In genomic region chr7:45896517-45897257, GRCm38 (mm10) we compare ENCODE assay signal across 8 mouse cellular contexts. TPM values are rescaled to one million over a fixed set of nuclear protein-coding genes. Genes with fewer than 3 reads are reported as not detected.
DNase-seq lines count a peak whose midpoint lies in the region; ATAC-seq and TF ChIP-seq lines count a peak whose summit lies in the region.

Gene Syngr4 (minus strand): TSS chr7:45896714.
Gene Tmem143 (plus strand): TSS chr7:45896941.

- ATAC-seq in forebrain, embryonic 12.5 days (ENCODE audit: low FRiP score) = peak; percentile 91
- ATAC-seq in heart, postnatal 0 days (ENCODE audit: insufficient read depth, low read depth) = peak; percentile 93
- peak; percentile 83 for ATAC-seq in liver, embryonic 16.5 days (ENCODE audit: low read depth)
- ATAC-seq in neural tube, embryonic 13.5 days (ENCODE audit: low read depth) = peak; percentile 90

- peak within 1 kb of the TSS; percentile 85 for H3K4me2 ChIP-seq in forebrain, embryonic 12.5 days
- H3K4me2 ChIP-seq in heart, postnatal 0 days (ENCODE audit: low read depth, low read length) = peak within 1 kb of the TSS; percentile 85
- peak within 1 kb of the TSS; percentile 95 for H3K4me2 ChIP-seq in liver, embryonic 16.5 days (ENCODE audit: low read depth, low read length)
- H3K4me2 ChIP-seq in neural tube, embryonic 13.5 days = peak within 1 kb of the TSS; percentile 91

- peaks cover 23% of the 10 kb centered on the region for H3K27me3 ChIP-seq in E14TG2a.4 (ENCODE audit: insufficient read depth, low read length)
- H3K27me3 ChIP-seq in forebrain, embryonic 12.5 days = peaks cover 9% of the 10 kb centered on the region
- no peaks in the 10 kb centered on the region for H3K27me3 ChIP-seq in heart, postnatal 0 days (ENCODE audit: control insufficient read depth, insufficient read depth, low read length)
- no peaks in the 10 kb centered on the region for H3K27me3 ChIP-seq in liver, embryonic 16.5 days (ENCODE audit: control insufficient read depth, insufficient read depth, low read depth, low read length)
- no peaks in the 10 kb centered on the region for H3K27me3 ChIP-seq in neural tube, embryonic 13.5 days
- no peaks in the 10 kb centered on the region for H3K27me3 ChIP-seq in testis, adult 2 months (ENCODE audit: control insufficient read depth, insufficient read depth, low read length)

- DNase-seq in c-Kit-positive CD71-positive TER-119-positive erythroid progenitor cells, embryonic 14.5 days (ENCODE audit: low spot score) = peak; percentile 99
- DNase-seq in heart, postnatal 0 days (ENCODE audit: low spot score) = peak; percentile 99
- peak; percentile 96 to 98 for DNase-seq in kidney, postnatal 4 days

- H3K9ac ChIP-seq in forebrain, embryonic 12.5 days = peak within 1 kb of the TSS; percentile 65
- peak within 1 kb of the TSS; percentile 71 for H3K9ac ChIP-seq in heart, postnatal 0 days (replicated peaks; ENCODE audit: low read depth, low read length)
- peak within 1 kb of the TSS; percentile 72 for H3K9ac ChIP-seq in liver, embryonic 16.5 days (ENCODE audit: low read depth, low read length)
- H3K9ac ChIP-seq in neural tube, embryonic 13.5 days = peak within 1 kb of the TSS; percentile 78

- peak within 1 kb of the TSS; percentile 84 for H3K4me3 ChIP-seq in E14TG2a.4 (replicated peaks; ENCODE audit: low read length)
- H3K4me3 ChIP-seq in forebrain, embryonic 12.5 days (replicated peaks) = peak within 1 kb of the TSS; percentile 48
- H3K4me3 ChIP-seq in heart, postnatal 0 days (ENCODE audit: low read depth, low read length) = peak within 1 kb of the TSS; percentile 54
- H3K4me3 ChIP-seq in liver, embryonic 16.5 days (ENCODE audit: low read depth, low read length) = peak within 1 kb of the TSS; percentile 64
- peak within 1 kb of the TSS; percentile 46 for H3K4me3 ChIP-seq in neural tube, embryonic 13.5 days
- H3K4me3 ChIP-seq in testis, adult 2 months (ENCODE audit: control insufficient read depth, low read depth, low read length) = peak within 1 kb of the TSS; percentile 95

- H3K4me1 ChIP-seq in E14TG2a.4 (replicated peaks; ENCODE audit: low read depth, low read length) = peaks cover 35% of the 10 kb centered on the region
- H3K4me1 ChIP-seq in forebrain, embryonic 12.5 days = peaks cover 16% of the 10 kb centered on the region
- H3K4me1 ChIP-seq in heart, postnatal 0 days (ENCODE audit: control insufficient read depth, insufficient read depth) = peaks cover 9% of the 10 kb centered on the region; the same call in 1 of the 2 replicates
- peaks cover 19% of the 10 kb centered on the region for H3K4me1 ChIP-seq in liver, embryonic 16.5 days (ENCODE audit: control insufficient read depth, low read depth, low read length)
- peaks cover 11% of the 10 kb centered on the region for H3K4me1 ChIP-seq in neural tube, embryonic 13.5 days (replicated peaks)
- H3K4me1 ChIP-seq in testis, adult 2 months (ENCODE audit: control insufficient read depth, insufficient read depth, low read length) = peaks cover 13% of the 10 kb centered on the region

- TF ChIP-seq CTCF in E14TG2a.4 (conservative IDR thresholded peaks at IDR 0.05; ENCODE audit: low read length) = no peak
- TF ChIP-seq CTCF in heart, postnatal 0 days (IDR thresholded peaks at IDR 0.05; ENCODE audit: low read depth) = no peak
- 0 out of 2 replicates have a peak, but pooled peaks have one; percentile 1 for TF ChIP-seq CTCF in testis, adult 2 months (IDR thresholded peaks at IDR 0.05; ENCODE audit: control insufficient read depth, insufficient read depth, insufficient replicate concordance, low read depth, low read length)

- under 1% methylated on average over 40 of the region's 40 CpGs for WGBS in forebrain, embryonic 12.5 days
- WGBS in heart, postnatal 0 days = under 1% methylated on average over 40 of the region's 40 CpGs
- under 1% methylated on average over 40 of the region's 40 CpGs for WGBS in liver, embryonic 16.5 days (ENCODE audit: insufficient replicate concordance)
- WGBS in neural tube, embryonic 13.5 days = 1% methylated on average over 40 of the region's 40 CpGs

- no peaks in the 10 kb centered on the region for H3K9me3 ChIP-seq in E14TG2a.4 (ENCODE audit: low read length)
- H3K9me3 ChIP-seq in forebrain, embryonic 12.5 days = no peaks in the 10 kb centered on the region
- H3K9me3 ChIP-seq in heart, postnatal 0 days (replicated peaks; ENCODE audit: control insufficient read depth, low read length) = no peaks in the 10 kb centered on the region
- no peaks in the 10 kb centered on the region for H3K9me3 ChIP-seq in liver, embryonic 16.5 days (replicated peaks; ENCODE audit: control insufficient read depth, low read length)
- no peaks in the 10 kb centered on the region for H3K9me3 ChIP-seq in neural tube, embryonic 13.5 days

- peak; percentile 83; the same call in 1 of the 2 replicates for TF ChIP-seq POLR2A in testis, adult 2 months (IDR thresholded peaks at IDR 0.05; ENCODE audit: control insufficient read depth, low read depth, low read length)

- peaks cover 5% of the 10 kb centered on the region for H3K36me3 ChIP-seq in E14TG2a.4 (ENCODE audit: insufficient read depth, low read length)
- no peaks in the 10 kb centered on the region for H3K36me3 ChIP-seq in forebrain, embryonic 12.5 days (replicated peaks)
- H3K36me3 ChIP-seq in heart, postnatal 0 days (replicated peaks; ENCODE audit: control insufficient read depth, insufficient read depth, low read length) = no peaks in the 10 kb centered on the region
- no peaks in the 10 kb centered on the region for H3K36me3 ChIP-seq in liver, embryonic 16.5 days (ENCODE audit: control insufficient read depth, insufficient read depth)
- H3K36me3 ChIP-seq in neural tube, embryonic 13.5 days = no peaks in the 10 kb centered on the region
- H3K36me3 ChIP-seq in testis, adult 2 months (ENCODE audit: control insufficient read depth, insufficient read depth, low read length) = no peaks in the 10 kb centered on the region; the same call in 1 of the 2 replicates

- H3K27ac ChIP-seq in forebrain, embryonic 12.5 days = peak within 1 kb of the TSS; percentile 56
- H3K27ac ChIP-seq in heart, postnatal 0 days (ENCODE audit: low read depth) = peak within 1 kb of the TSS; percentile 75
- peak within 1 kb of the TSS; percentile 86 for H3K27ac ChIP-seq in liver, embryonic 16.5 days (ENCODE audit: low read length)
- H3K27ac ChIP-seq in neural tube, embryonic 13.5 days (replicated peaks) = peak within 1 kb of the TSS; percentile 72
- H3K27ac ChIP-seq in testis, adult 2 months (ENCODE audit: control insufficient read depth, insufficient read depth, low read depth, low read length) = peak within 1 kb of the TSS; percentile 97

- TF ChIP-seq EP300 in heart, postnatal 0 days (IDR thresholded peaks at IDR 0.05; ENCODE audit: low read depth) = no peak

RNA-seq across cellular contexts. Expression of gene Syngr4, which starts in this region (rescaled TPM):
- polyA plus RNA-seq in forebrain, embryonic 12.5 days (2016; fragmentation: Nextera tagmentation; extraction: Ambion mirVana) = 0.63 and 0.88 TPM in 2 replicates
- 0.27 TPM in 1 of 2 replicates, not detected in the other for total RNA-seq in heart, postnatal 0 days (2014; rRNA removed; ENCODE audit: low replicate concordance)
- polyA plus RNA-seq in heart, postnatal 0 days (2015; fragmentation: Nextera tagmentation; extraction: Ambion mirVana) = 0.58 and 0.71 TPM in 2 replicates
- polyA plus RNA-seq in liver, embryonic 16.5 days (2015; fragmentation: Nextera tagmentation; extraction: Ambion mirVana) = 0.71 and 0.95 TPM in 2 replicates
- not detected in 2 replicates for polyA plus RNA-seq in neural tube, embryonic 13.5 days (2015; fragmentation: Nextera tagmentation; extraction: Ambion mirVana)
- 758 and 764 TPM in 2 replicates for polyA plus RNA-seq in testis, adult 2 months (2012; rRNA removed)

RNA-seq across cellular contexts. Expression of gene Tmem143, which starts in this region (rescaled TPM):
- polyA plus RNA-seq in forebrain, embryonic 12.5 days (2016; fragmentation: Nextera tagmentation; extraction: Ambion mirVana) = 3.3 and 3.9 TPM in 2 replicates
- total RNA-seq in heart, postnatal 0 days (2014; rRNA removed; ENCODE audit: low replicate concordance) = 94.0 and 124 TPM in 2 replicates
- polyA plus RNA-seq in heart, postnatal 0 days (2015; fragmentation: Nextera tagmentation; extraction: Ambion mirVana) = 11.7 and 12.0 TPM in 2 replicates
- polyA plus RNA-seq in liver, embryonic 16.5 days (2015; fragmentation: Nextera tagmentation; extraction: Ambion mirVana) = 3.5 and 4.3 TPM in 2 replicates
- polyA plus RNA-seq in neural tube, embryonic 13.5 days (2015; fragmentation: Nextera tagmentation; extraction: Ambion mirVana) = 4.7 and 5.1 TPM in 2 replicates
- 8.1 and 8.8 TPM in 2 replicates for polyA plus RNA-seq in testis, adult 2 months (2012; rRNA removed)

Comparison
In these comparisons a context has a peak if more than half of its experiments do, and no peak if none do; other contexts are left out.
1. Peak in every context shown above with its lines: DNase-seq, ATAC-seq, H3K4me3 ChIP-seq and H3K27ac ChIP-seq.
2. RNA of gene Syngr4 (polyA plus RNA-seq): 758 to 764 TPM in testis, adult 2 months; 0.63 to 0.88 TPM in forebrain, embryonic 12.5 days, 0.58 to 0.71 TPM in heart, postnatal 0 days, 0.71 to 0.95 TPM in liver, embryonic 16.5 days and not detected in neural tube, embryonic 13.5 days; every median in the first group is over 100 times any median in the second.